Mouse (Mus musculus): Measurements from ENCODE around the gene D430041D05Rik. TPM values are rescaled to one million over a fixed set of nuclear protein-coding genes. Genes with fewer than 3 reads are reported as not detected.
"Not testable (repeated sequence)": the region's sequence is repeated elsewhere in the genome, so short reads cannot be mapped to it uniquely, and the experiment has no call there.

D430041D05Rik gene
- polyA plus RNA-seq, 1 experiment from 2014 or later: 2.4 TPM

GRCm38 (mm10) chr2:104113563-104113962 lies 297.2 kb downstream of the D430041D05Rik start:
- not testable (repeated sequence) for H3K27ac ChIP-seq (ENCODE audit: low read depth, low read length); H3K36me3 ChIP-seq (ENCODE audit: control insufficient read depth, insufficient read depth, low read length); H3K9ac ChIP-seq (ENCODE audit: low read length); H3K4me3 ChIP-seq (ENCODE audit: low read depth, low read length); H3K4me2 ChIP-seq; H3K27me3 ChIP-seq (ENCODE audit: control insufficient read depth, insufficient read depth, low read length); DNase-seq (ENCODE audit: low spot score, missing footprints); H3K4me1 ChIP-seq (ENCODE audit: control insufficient read depth, insufficient read depth, low read length); H3K9me3 ChIP-seq (ENCODE audit: control insufficient read depth, low read length); ATAC-seq (ENCODE audit: low FRiP score)

DNA sequence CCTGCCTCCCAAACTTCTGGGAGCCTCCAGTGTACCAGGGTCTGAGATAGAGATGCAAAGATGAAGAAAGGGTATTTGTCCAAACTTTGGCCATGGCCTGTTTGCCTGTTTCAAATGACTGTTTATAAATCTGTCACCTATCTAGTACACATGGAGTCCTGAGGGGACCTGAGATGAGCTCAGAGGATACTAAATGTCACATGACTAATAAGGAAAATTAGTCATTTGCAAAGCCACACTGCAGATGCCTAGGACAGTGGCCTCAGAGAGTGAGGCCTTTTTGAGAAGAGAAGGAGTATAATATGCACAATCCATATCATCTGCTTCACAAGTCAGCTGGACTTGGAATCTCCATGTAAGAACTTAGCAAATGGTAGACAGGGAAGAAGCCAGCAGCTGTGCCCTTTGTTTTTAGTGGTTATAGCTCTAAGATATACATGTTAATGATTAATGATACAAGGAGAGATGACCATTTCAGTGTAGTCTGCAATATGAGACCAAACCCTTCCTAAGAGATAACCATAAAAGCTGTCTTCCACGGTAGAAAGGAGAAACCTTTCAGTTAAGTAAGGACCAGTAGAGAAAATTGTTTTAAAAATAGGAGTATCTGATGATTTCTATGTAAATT lies 299.5 kb downstream of the D430041D05Rik start:
- H3K4me3 ChIP-seq (ENCODE audit: low read depth, low read length); H3K36me3 ChIP-seq (ENCODE audit: control insufficient read depth, insufficient read depth, low read length); H3K9ac ChIP-seq (ENCODE audit: low read length); DNase-seq (ENCODE audit: low spot score, missing footprints); H3K4me2 ChIP-seq; H3K27me3 ChIP-seq (ENCODE audit: control insufficient read depth, insufficient read depth, low read length); H3K4me1 ChIP-seq (ENCODE audit: control insufficient read depth, insufficient read depth, low read length); H3K27ac ChIP-seq (ENCODE audit: low read depth, low read length); H3K9me3 ChIP-seq (ENCODE audit: control insufficient read depth, low read length); ATAC-seq (ENCODE audit: low FRiP score): not testable (repeated sequence)
- no CpG with 5 or more reads among the region's 1 CpGs for WGBS

GRCm38 (mm10) chr2:104110031-104110430 lies 300.8 kb downstream of the D430041D05Rik start:
- DNase-seq (ENCODE audit: low spot score, missing footprints): peak; percentile 59
- Histone ChIP-seq H3K27ac (ENCODE audit: low read depth, low read length) (no peak overlapping the region), H3K4me3 (ENCODE audit: low read depth, low read length) (no peak overlapping the region), H3K9ac (ENCODE audit: low read length) (no peak overlapping the region), H3K36me3 (ENCODE audit: control insufficient read depth, insufficient read depth, low read length) (no peaks in the 10 kb centered on the region), H3K9me3 (ENCODE audit: control insufficient read depth, low read length) (no peaks in the 10 kb centered on the region), H3K27me3 (ENCODE audit: control insufficient read depth, insufficient read depth, low read length) (no peaks in the 10 kb centered on the region), H3K4me2 (no peak overlapping the region), H3K4me1 (ENCODE audit: control insufficient read depth, insufficient read depth, low read length) (no peaks in the 10 kb centered on the region)
- WGBS: 90% methylated on average over 4 of the region's 4 CpGs
- no peak for ATAC-seq (ENCODE audit: low FRiP score)

GRCm38 (mm10) chr2:104109528-104109927 lies 301.3 kb downstream of the D430041D05Rik start:
- Histone ChIP-seq H3K27me3 (ENCODE audit: control insufficient read depth, insufficient read depth, low read length) (no peaks in the 10 kb centered on the region), H3K27ac (ENCODE audit: low read depth, low read length) (no peak overlapping the region), H3K9ac (ENCODE audit: low read length) (no peak overlapping the region), H3K4me1 (ENCODE audit: control insufficient read depth, insufficient read depth, low read length) (no peaks in the 10 kb centered on the region), H3K36me3 (ENCODE audit: control insufficient read depth, insufficient read depth, low read length) (no peaks in the 10 kb centered on the region), H3K4me2 (no peak overlapping the region), H3K9me3 (ENCODE audit: control insufficient read depth, low read length) (no peaks in the 10 kb centered on the region), H3K4me3 (ENCODE audit: low read depth, low read length) (no peak overlapping the region)
- DNase-seq (ENCODE audit: low spot score, missing footprints) (peak; percentile 56), ATAC-seq (ENCODE audit: low FRiP score) (no peak)
- WGBS: 75% methylated on average over 2 of the region's 2 CpGs

- H3K36me3 ChIP-seq (ENCODE audit: control insufficient read depth, insufficient read depth, low read length); H3K4me3 ChIP-seq (ENCODE audit: low read depth, low read length); H3K4me2 ChIP-seq; H3K27me3 ChIP-seq (ENCODE audit: control insufficient read depth, insufficient read depth, low read length); H3K4me1 ChIP-seq (ENCODE audit: control insufficient read depth, insufficient read depth, low read length); DNase-seq (ENCODE audit: low spot score, missing footprints); H3K9me3 ChIP-seq (ENCODE audit: control insufficient read depth, low read length); H3K9ac ChIP-seq (ENCODE audit: low read length); H3K27ac ChIP-seq (ENCODE audit: low read depth, low read length); ATAC-seq (ENCODE audit: low FRiP score): not testable (repeated sequence)
- WGBS: 91% methylated on average over 2 of the region's 2 CpGs
Observed at GRCm38 (mm10) chr2:104109021-104109420, 301.8 kb downstream of the D430041D05Rik start.

- no peaks in the 10 kb centered on the region for H3K36me3 ChIP-seq (ENCODE audit: control insufficient read depth, insufficient read depth, low read length)
- no peaks in the 10 kb centered on the region for H3K4me1 ChIP-seq (ENCODE audit: control insufficient read depth, insufficient read depth, low read length)
- no peak overlapping the region for H3K4me3 ChIP-seq (ENCODE audit: low read depth, low read length)
- H3K9me3 ChIP-seq (ENCODE audit: control insufficient read depth, low read length): no peaks in the 10 kb centered on the region
- no peak overlapping the region for H3K4me2 ChIP-seq
- no peak overlapping the region for H3K27ac ChIP-seq (ENCODE audit: low read depth, low read length)
- no peak overlapping the region for H3K9ac ChIP-seq (ENCODE audit: low read length)
- ATAC-seq (ENCODE audit: low FRiP score): no peak
- H3K27me3 ChIP-seq (ENCODE audit: control insufficient read depth, insufficient read depth, low read length): no peaks in the 10 kb centered on the region
- no peak for DNase-seq (ENCODE audit: low spot score, missing footprints)
- WGBS: 87% methylated on average over 6 of the region's 6 CpGs
Observed at GRCm38 (mm10) chr2:104104800-104105199, 306.0 kb downstream of the D430041D05Rik start.

- Histone ChIP-seq H3K4me2 (no peak overlapping the region), H3K4me3 (ENCODE audit: low read depth, low read length) (no peak overlapping the region), H3K9me3 (ENCODE audit: control insufficient read depth, low read length) (no peaks in the 10 kb centered on the region), H3K27ac (ENCODE audit: low read depth, low read length) (no peak overlapping the region), H3K9ac (ENCODE audit: low read length) (no peak overlapping the region), H3K36me3 (ENCODE audit: control insufficient read depth, insufficient read depth, low read length) (no peaks in the 10 kb centered on the region), H3K27me3 (ENCODE audit: control insufficient read depth, insufficient read depth, low read length) (no peaks in the 10 kb centered on the region), H3K4me1 (ENCODE audit: control insufficient read depth, insufficient read depth, low read length) (peaks cover 9% of the 10 kb centered on the region; the same call in 1 of the 2 replicates)
- ATAC-seq (ENCODE audit: low FRiP score) (no peak), DNase-seq (ENCODE audit: low spot score, missing footprints) (no peak)
- 8% methylated on average over 1 of the region's 1 CpGs for whole genome bisulfite sequencing
Observed at GRCm38 (mm10) chr2:104099946-104100345, 310.9 kb downstream of the D430041D05Rik start.

- WGBS: 87% methylated on average over 2 of the region's 2 CpGs
- Histone ChIP-seq H3K9ac (ENCODE audit: low read length) (no peak overlapping the region), H3K4me2 (no peak overlapping the region), H3K36me3 (ENCODE audit: control insufficient read depth, insufficient read depth, low read length) (no peaks in the 10 kb centered on the region), H3K27me3 (ENCODE audit: control insufficient read depth, insufficient read depth, low read length) (no peaks in the 10 kb centered on the region), H3K27ac (ENCODE audit: low read depth, low read length) (no peak overlapping the region), H3K9me3 (ENCODE audit: control insufficient read depth, low read length) (no peaks in the 10 kb centered on the region), H3K4me1 (ENCODE audit: control insufficient read depth, insufficient read depth, low read length) (peaks cover 9% of the 10 kb centered on the region; the same call in 1 of the 2 replicates), H3K4me3 (ENCODE audit: low read depth, low read length) (no peak overlapping the region)
- ATAC-seq (ENCODE audit: low FRiP score) (no peak), DNase-seq (ENCODE audit: low spot score, missing footprints) (no peak)
Observed at GRCm38 (mm10) chr2:104099231-104099585, 311.6 kb downstream of the D430041D05Rik start.

GRCm38 (mm10) chr2:104098529-104099230 lies 312.1 kb downstream of the D430041D05Rik start:
- no peaks in the 10 kb centered on the region for H3K27me3 ChIP-seq (ENCODE audit: control insufficient read depth, insufficient read depth, low read length)
- no peak overlapping the region for H3K4me2 ChIP-seq
- ATAC-seq (ENCODE audit: low FRiP score) (no peak), DNase-seq (ENCODE audit: low spot score, missing footprints) (no peak)
- no peak overlapping the region for H3K9ac ChIP-seq (ENCODE audit: low read length)
- H3K9me3 ChIP-seq (ENCODE audit: control insufficient read depth, low read length): no peaks in the 10 kb centered on the region
- no peaks in the 10 kb centered on the region for H3K36me3 ChIP-seq (ENCODE audit: control insufficient read depth, insufficient read depth, low read length)
- 48% methylated on average over 3 of the region's 3 CpGs for WGBS
- H3K27ac ChIP-seq (ENCODE audit: low read depth, low read length): no peak overlapping the region
- H3K4me3 ChIP-seq (ENCODE audit: low read depth, low read length): no peak overlapping the region
- peaks cover 9% of the 10 kb centered on the region; the same call in 1 of the 2 replicates for H3K4me1 ChIP-seq (ENCODE audit: control insufficient read depth, insufficient read depth, low read length)

Data from midbrain, embryonic 11.5 days (tissue).